Mouse (Mus musculus) G1E (cell line): Measurements from ENCODE around the gene Capns1. TPM values are rescaled to one million over a fixed set of nuclear protein-coding genes. Genes with fewer than 3 reads are reported as not detected.
"Not testable (repeated sequence)": the region's sequence is repeated elsewhere in the genome, so short reads cannot be mapped to it uniquely, and the experiment has no call there.

Experiments used
- ATAC-seq: 2 replicates; pipeline ENCODE4 v1.8.0; 2016; ENCODE audit warnings: mild to moderate bottlenecking; ENCODE audit not compliant: insufficient number of reproducible peaks, poor library complexity, low FRiP score, severe bottlenecking; ENCODE audit errors: extremely low read depth
- DNase-seq: peaks from one replicate; pipeline ENCODE4 v3.0.0; 2012; ENCODE audit warnings: low spot score
- H3K27me3 ChIP-seq: 2 replicates; pipeline ENCODE4 v1.6.1; 2012; ENCODE audit warnings: mild to moderate bottlenecking, low read length, inconsistent platforms; ENCODE audit not compliant: insufficient read depth
- H3K36me3 ChIP-seq: replicated peaks from 2 replicates; pipeline ENCODE3; 2012; ENCODE audit warnings: mild to moderate bottlenecking, inconsistent platforms
- H3K4me1 ChIP-seq: 2 replicates; pipeline ENCODE4 v1.6.1; 2012; ENCODE audit warnings: low read depth, low read length, inconsistent platforms, mixed read lengths; ENCODE audit not compliant: insufficient read depth
- H3K4me3 ChIP-seq: 2 replicates; pipeline ENCODE4 v1.5.1; 2012; ENCODE audit warnings: low read depth, mild to moderate bottlenecking, inconsistent platforms, low read length, moderate library complexity, mixed read lengths
- H3K9me3 ChIP-seq: replicated peaks from 2 replicates; pipeline ENCODE4 v1.6.1; 2012; ENCODE audit warnings: inconsistent platforms
- CTCF ChIP-seq: IDR thresholded peaks from 2 replicates; pipeline ENCODE4 v1.5.1; 2012; ENCODE audit warnings: low read depth, low read length, inconsistent platforms, mixed read lengths
- GATA1 ChIP-seq: IDR thresholded peaks from 2 replicates; pipeline ENCODE4 v1.6.1; 2012; ENCODE audit warnings: borderline replicate concordance, low read length, inconsistent platforms, mixed read lengths
- GATA2 ChIP-seq: IDR thresholded peaks from 2 replicates; pipeline ENCODE4 v1.6.1; 2012; ENCODE audit warnings: low read depth, low read length, inconsistent platforms, borderline replicate concordance
- POLR2AphosphoS5 ChIP-seq: IDR thresholded peaks from 2 replicates; pipeline ENCODE4 v1.6.1; 2012; ENCODE audit warnings: low read depth, low read length, inconsistent platforms; ENCODE audit not compliant: insufficient replicate concordance
- TAL1 ChIP-seq: conservative IDR thresholded peaks from 2 replicates; pipeline ENCODE4 v1.6.1; 2012; ENCODE audit warnings: low read depth, low read length, inconsistent platforms, mixed read lengths
- polyA plus RNA-seq: library from polyadenylated mRNA; stranded (reverse); fragments of >175 nt; gene quantifications from 2 replicates; pipeline ENCODE4 v1.2.3, GENCODE M21; 2012
- total RNA-seq, 2 experiments: library from RNA; stranded (forward) in 1 of 2; stranded (reverse) in 1 of 2; fragments of 200-1000 nt in 1 of 2; fragments of >200 nt in 1 of 2; fragmentation: Nextera tagmentation in 1 of 2; gene quantifications; 2 replicates each; pipeline ENCODE4 v1.2.3; 2014 to 2017

The Capns1 gene
- 313 and 371 TPM in 2 replicates for total RNA-seq (2014; fragmentation: Nextera tagmentation)
- 182 and 204 TPM in 2 replicates for total RNA-seq (2017)
- 98.4 and 131 TPM in 2 replicates for polyA plus RNA-seq

GRCm38 (mm10) chr7:30198481-30198971 lies at the start of gene Capns1:
Capns1 (minus strand) TSS chr7:30198811.
- Histone ChIP-seq H3K9me3 (no peaks in the 10 kb centered on the region), H3K4me1 (peaks cover 31% of the 10 kb centered on the region), H3K27me3 (peaks cover 3% of the 10 kb centered on the region; the same call in 1 of the 2 replicates), H3K4me3 (no peak within 1 kb of the TSS), H3K36me3 (peaks cover 7% of the 10 kb centered on the region)
- TF ChIP-seq CTCF: peak; percentile 80
- TF ChIP-seq POLR2AphosphoS5: no peak
- TF ChIP-seq GATA2: no peak
- no peak for TF ChIP-seq TAL1
- TF ChIP-seq GATA1: no peak
- DNase-seq (peak; percentile 69), ATAC-seq (peak; percentile 50; the same call in 1 of the 2 replicates)

- ATAC-seq, H3K4me3 ChIP-seq, H3K27me3 ChIP-seq, DNase-seq, H3K9me3 ChIP-seq: not testable (repeated sequence)
- Histone ChIP-seq H3K4me1 (peaks cover 22% of the 10 kb centered on the region), H3K36me3 (peaks cover 64% of the 10 kb centered on the region)
These were observed 38.8 kb upstream of the Capns1 start for GRCm38 (mm10) chr7:30237374-30237773.

- Histone ChIP-seq H3K4me3 (no peak within 1 kb of the TSS), H3K9me3 (no peaks in the 10 kb centered on the region), H3K4me1 (peaks cover 33% of the 10 kb centered on the region), H3K27me3 (no peaks in the 10 kb centered on the region), H3K36me3 (peaks cover 47% of the 10 kb centered on the region)
- no peak for ATAC-seq
- TF ChIP-seq TAL1: no peak
- TF ChIP-seq GATA2: no peak
- TF ChIP-seq POLR2AphosphoS5: no peak
- no peak for TF ChIP-seq GATA1
- TF ChIP-seq CTCF: no peak
- no peak for DNase-seq
These were observed 37.0 kb upstream of the Capns1 start, which contains the start of gene Ovol3 for GRCm38 (mm10) chr7:30235625-30236024. Ovol3 (minus strand) TSS chr7:30235725.

DNA sequence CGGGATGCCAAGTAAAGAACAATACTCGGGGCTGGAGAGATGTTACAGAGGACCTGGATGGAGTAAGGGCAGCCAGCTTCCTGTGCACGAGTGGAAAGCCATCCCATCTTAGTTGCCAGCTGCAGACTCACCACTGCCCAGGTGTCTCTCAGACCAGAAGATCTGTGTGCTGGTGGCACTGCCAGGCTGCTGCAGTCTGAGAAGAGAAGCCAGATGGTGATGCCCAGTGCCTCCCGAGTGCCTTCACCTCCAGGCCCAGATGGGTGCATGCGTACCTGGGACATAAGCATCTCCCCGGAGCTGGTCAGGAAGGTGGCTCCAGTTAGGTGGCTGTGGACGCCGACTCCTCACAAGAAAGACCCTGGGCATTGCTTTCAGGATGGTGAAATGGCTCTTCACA lies 36.5 kb upstream of the Capns1 start:
- no peaks in the 10 kb centered on the region for H3K9me3 ChIP-seq
- no peak for ATAC-seq
- H3K36me3 ChIP-seq: peaks cover 45% of the 10 kb centered on the region
- DNase-seq: no peak
- H3K27me3 ChIP-seq: no peaks in the 10 kb centered on the region
- TF ChIP-seq GATA1 (no peak), TAL1 (no peak), GATA2 (no peak), POLR2AphosphoS5 (no peak), CTCF (no peak)
- no peak overlapping the region for H3K4me3 ChIP-seq
- H3K4me1 ChIP-seq: peaks cover 36% of the 10 kb centered on the region

- no peak overlapping the region for H3K4me3 ChIP-seq
- H3K9me3 ChIP-seq: no peaks in the 10 kb centered on the region
- H3K4me1 ChIP-seq: peaks cover 36% of the 10 kb centered on the region
- H3K36me3 ChIP-seq: peaks cover 43% of the 10 kb centered on the region
- TF ChIP-seq TAL1 (no peak), CTCF (no peak), POLR2AphosphoS5 (no peak), GATA2 (no peak), GATA1 (no peak)
- ATAC-seq (no peak), DNase-seq (no peak)
- no peaks in the 10 kb centered on the region for H3K27me3 ChIP-seq
These were observed 35.8 kb upstream of the Capns1 start for GRCm38 (mm10) chr7:30234276-30234858.

DNA sequence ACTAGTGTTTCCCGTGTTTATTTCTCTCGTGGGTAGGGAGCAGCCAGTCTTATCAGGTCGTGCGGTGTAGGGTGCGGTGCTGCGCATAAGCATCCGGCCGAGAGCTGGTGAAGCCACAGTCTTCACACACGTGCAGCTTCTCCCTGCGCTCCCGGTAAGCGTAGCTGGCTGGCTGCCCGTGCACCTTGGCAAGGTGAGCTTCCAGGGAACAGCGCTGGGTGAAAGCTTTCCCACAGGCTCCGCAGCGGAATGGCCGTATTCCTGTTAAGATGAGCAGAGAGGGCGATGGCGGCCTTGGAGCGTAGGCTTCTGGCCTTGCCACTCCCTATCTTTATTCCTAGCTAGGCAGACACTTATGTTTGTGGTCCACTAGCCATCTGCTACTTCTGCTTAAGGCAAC lies 34.8 kb upstream of the Capns1 start:
- Histone ChIP-seq H3K9me3 (no peaks in the 10 kb centered on the region), H3K4me3 (peak overlapping the region; percentile 98; the same call in 1 of the 2 replicates), H3K36me3 (peaks cover 47% of the 10 kb centered on the region), H3K27me3 (no peaks in the 10 kb centered on the region), H3K4me1 (peaks cover 34% of the 10 kb centered on the region)
- ATAC-seq: no peak
- DNase-seq: no peak
- TF ChIP-seq POLR2AphosphoS5: no peak
- TF ChIP-seq GATA2: no peak
- no peak for TF ChIP-seq GATA1
- TF ChIP-seq CTCF: no peak
- no peak for TF ChIP-seq TAL1
